Mouse (Mus musculus): ENCODE results near the gene Ccdc187. TPM values are rescaled to one million over a fixed set of nuclear protein-coding genes. Genes with fewer than 3 reads are reported as not detected.

Ccdc187 gene
- polyA plus RNA-seq, 1 experiment, result 0.01 TPM

DNA sequence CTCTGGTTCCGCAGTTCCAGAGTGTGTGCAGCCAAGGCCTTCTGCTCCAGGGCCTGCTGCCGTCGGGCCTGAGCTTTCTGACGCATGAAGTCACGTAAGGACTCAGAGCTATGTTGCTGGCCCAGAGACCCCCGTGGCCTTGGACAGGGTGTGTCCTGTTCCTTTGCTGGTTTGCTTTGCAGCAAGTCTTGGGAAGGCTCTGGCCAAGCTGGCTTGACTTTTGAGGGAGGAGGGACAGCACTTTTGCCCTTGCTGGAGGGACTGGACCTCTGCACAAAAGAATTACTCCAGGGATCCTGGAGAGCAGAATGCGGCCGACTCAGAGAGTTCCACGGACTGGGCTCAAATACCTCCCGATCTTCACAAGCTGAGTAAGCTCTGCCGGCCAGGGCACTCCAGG is 13.8 kb downstream of the Ccdc187 start:
- Histone ChIP-seq H3K4me2 (ENCODE audit: low read depth) (no peak overlapping the region), H3K79me2 (ENCODE audit: control insufficient read depth, insufficient read depth) (no peaks in the 10 kb centered on the region), H3K4me3 (no peak overlapping the region), H3ac (ENCODE audit: control insufficient read depth, insufficient read length) (no peak overlapping the region), H3K27me3 (ENCODE audit: control insufficient read depth, insufficient read depth, insufficient read length) (peaks cover 75% of the 10 kb centered on the region), H3K36me3 (ENCODE audit: control insufficient read depth, insufficient read depth) (no peaks in the 10 kb centered on the region)
- no peak for TF ChIP-seq MYOD1 (IDR thresholded peaks at IDR 0.05; ENCODE audit: control insufficient read depth in 1 of 3, insufficient read length in 2 of 3, low read depth in 2 of 3)
- no peak for TF ChIP-seq TCF12 (IDR thresholded peaks at IDR 0.05; ENCODE audit: insufficient read depth, poor library complexity, severe bottlenecking)

DNA sequence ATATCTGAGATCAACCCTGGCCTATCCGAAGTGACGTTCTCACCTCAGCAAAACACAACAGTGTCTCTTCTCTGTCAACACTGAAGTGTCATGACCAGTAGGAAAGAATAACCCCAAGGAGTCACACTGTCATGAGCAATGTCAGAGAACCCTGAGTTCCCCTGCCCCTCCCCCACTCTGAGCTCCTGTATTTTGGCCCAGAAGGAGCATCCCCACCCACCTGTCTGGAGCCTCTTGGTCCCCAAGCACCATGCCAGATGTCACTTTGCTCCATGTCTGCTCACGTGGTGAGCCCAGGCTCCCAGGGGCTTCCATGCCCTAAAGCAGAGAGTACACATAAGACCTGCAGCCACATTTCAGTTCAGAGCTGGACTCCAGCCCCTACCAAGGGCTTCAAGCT is 14.6 kb downstream of the Ccdc187 start:
- no peaks in the 10 kb centered on the region for H3K36me3 ChIP-seq (ENCODE audit: control insufficient read depth, insufficient read depth)
- no peak overlapping the region for H3K4me2 ChIP-seq (ENCODE audit: low read depth)
- H3K27me3 ChIP-seq (ENCODE audit: control insufficient read depth, insufficient read depth, insufficient read length), result peaks cover 83% of the 10 kb centered on the region
- H3K79me2 ChIP-seq (ENCODE audit: control insufficient read depth, insufficient read depth), result no peaks in the 10 kb centered on the region
- H3ac ChIP-seq (ENCODE audit: control insufficient read depth, insufficient read length), result no peak overlapping the region
- TF ChIP-seq TCF3 (IDR thresholded peaks at IDR 0.05; ENCODE audit: insufficient read length, low read depth), result no peak
- TF ChIP-seq CEBPB (IDR thresholded peaks at IDR 0.05; ENCODE audit: insufficient read depth, poor library complexity, severe bottlenecking), result no peak
- no peak for TF ChIP-seq POLR2A (IDR thresholded peaks at IDR 0.05; ENCODE audit: insufficient read length, low read depth)
- TF ChIP-seq REST (IDR thresholded peaks at IDR 0.05; ENCODE audit: insufficient read depth, insufficient read length), result no peak
- TF ChIP-seq TCF12 (IDR thresholded peaks at IDR 0.05; ENCODE audit: insufficient read depth, poor library complexity, severe bottlenecking), result no peak
- TF ChIP-seq SRF (IDR thresholded peaks at IDR 0.05; ENCODE audit: control insufficient read depth, insufficient read length, low read depth), result no peak
- TF ChIP-seq USF1 (IDR thresholded peaks at IDR 0.05; ENCODE audit: low read depth), result no peak
- TF ChIP-seq POLR2AphosphoS2 (IDR thresholded peaks at IDR 0.05; ENCODE audit: insufficient read length, low read depth), result no peak
- TF ChIP-seq MAX (IDR thresholded peaks at IDR 0.05; ENCODE audit: low read depth), result no peak
- no peak for TF ChIP-seq MYOD1 (IDR thresholded peaks at IDR 0.05; ENCODE audit: control insufficient read depth in 1 of 3, insufficient read length in 2 of 3, low read depth in 2 of 3)
- TF ChIP-seq MYOG (IDR thresholded peaks at IDR 0.05; ENCODE audit: control insufficient read depth in 1 of 3, insufficient read depth in 1 of 3, insufficient read length in 2 of 3, low read depth in 2 of 3), result no peak
- TF ChIP-seq E2F4 (IDR thresholded peaks at IDR 0.05; ENCODE audit: insufficient read depth), result no peak
- H3K4me3 ChIP-seq, result no peak overlapping the region

DNA sequence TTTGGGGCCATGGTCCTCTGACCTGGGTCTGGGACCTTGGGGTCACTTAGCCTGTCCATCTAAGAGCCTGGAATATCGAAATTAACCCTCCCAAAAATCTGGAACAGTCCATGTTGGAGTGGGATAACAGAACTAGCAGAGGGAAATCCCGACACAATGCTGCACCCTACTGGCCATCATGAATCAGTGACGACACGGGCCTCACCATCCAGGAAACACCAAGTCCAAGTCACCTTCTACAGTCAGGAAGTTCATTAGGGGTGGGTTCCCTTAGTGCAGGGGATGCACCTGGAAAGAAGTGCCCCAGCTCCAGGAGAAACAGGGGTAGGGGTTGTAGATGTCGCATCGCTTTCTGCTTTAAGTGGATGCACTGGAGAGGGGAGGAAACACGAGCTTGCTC is 20.7 kb downstream of the Ccdc187 start:
- H3K79me2 ChIP-seq (ENCODE audit: control insufficient read depth, insufficient read depth), result no peaks in the 10 kb centered on the region
- TF ChIP-seq TCF12 (IDR thresholded peaks at IDR 0.05; ENCODE audit: insufficient read depth, poor library complexity, severe bottlenecking), result no peak
- no peak for TF ChIP-seq MAX (IDR thresholded peaks at IDR 0.05; ENCODE audit: low read depth)
- no peak for TF ChIP-seq SRF (IDR thresholded peaks at IDR 0.05; ENCODE audit: control insufficient read depth, insufficient read length, low read depth)
- TF ChIP-seq MYOD1 (IDR thresholded peaks at IDR 0.05; ENCODE audit: control insufficient read depth in 1 of 3, insufficient read length in 2 of 3, low read depth in 2 of 3), result no peak
- TF ChIP-seq E2F4 (IDR thresholded peaks at IDR 0.05; ENCODE audit: insufficient read depth), result no peak
- no peak for TF ChIP-seq MYOG (IDR thresholded peaks at IDR 0.05; ENCODE audit: control insufficient read depth in 1 of 3, insufficient read depth in 1 of 3, insufficient read length in 2 of 3, low read depth in 2 of 3)
- no peak for TF ChIP-seq USF1 (IDR thresholded peaks at IDR 0.05; ENCODE audit: low read depth)
- TF ChIP-seq CEBPB (IDR thresholded peaks at IDR 0.05; ENCODE audit: insufficient read depth, poor library complexity, severe bottlenecking), result no peak
- no peak for TF ChIP-seq POLR2AphosphoS2 (IDR thresholded peaks at IDR 0.05; ENCODE audit: insufficient read length, low read depth)
- no peak for TF ChIP-seq POLR2A (IDR thresholded peaks at IDR 0.05; ENCODE audit: insufficient read length, low read depth)
- no peak for TF ChIP-seq REST (IDR thresholded peaks at IDR 0.05; ENCODE audit: insufficient read depth, insufficient read length)
- no peak for TF ChIP-seq TCF3 (IDR thresholded peaks at IDR 0.05; ENCODE audit: insufficient read length, low read depth)
- H3K27me3 ChIP-seq (ENCODE audit: control insufficient read depth, insufficient read depth, insufficient read length), result peaks cover 37% of the 10 kb centered on the region
- H3K36me3 ChIP-seq (ENCODE audit: control insufficient read depth, insufficient read depth), result no peaks in the 10 kb centered on the region
- H3K4me2 ChIP-seq (ENCODE audit: low read depth), result no peak overlapping the region
- no peak overlapping the region for H3K4me3 ChIP-seq
- H3ac ChIP-seq (ENCODE audit: control insufficient read depth, insufficient read length), result no peak overlapping the region

DNA sequence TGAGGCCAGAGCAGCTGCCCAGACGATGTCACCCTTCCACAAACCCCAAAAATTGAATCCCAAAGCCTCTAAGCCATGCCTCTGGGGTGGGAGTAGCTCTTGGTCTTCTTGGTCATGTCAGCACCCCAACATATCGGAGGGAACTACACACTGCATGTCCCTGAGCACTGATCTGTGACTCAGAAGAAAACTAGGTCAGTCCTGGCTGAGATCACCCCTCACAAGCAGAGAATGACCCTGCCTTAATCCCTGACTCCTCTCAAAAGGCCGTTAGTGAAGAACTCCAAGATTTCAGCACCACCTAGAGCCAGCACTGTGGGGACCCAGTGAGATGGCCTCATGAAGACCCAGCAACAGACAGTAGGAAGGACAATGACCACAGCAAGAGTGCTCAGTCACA is 26.1 kb downstream of the Ccdc187 start:
- no peak overlapping the region for H3K4me2 ChIP-seq (ENCODE audit: low read depth)
- TF ChIP-seq POLR2AphosphoS2 (IDR thresholded peaks at IDR 0.05; ENCODE audit: insufficient read length, low read depth) (no peak), MYOD1 (IDR thresholded peaks at IDR 0.05; ENCODE audit: control insufficient read depth in 1 of 3, insufficient read length in 2 of 3, low read depth in 2 of 3) (no peak), MYOG (IDR thresholded peaks at IDR 0.05; ENCODE audit: control insufficient read depth in 1 of 3, insufficient read depth in 1 of 3, insufficient read length in 2 of 3, low read depth in 2 of 3) (no peak), E2F4 (IDR thresholded peaks at IDR 0.05; ENCODE audit: insufficient read depth) (no peak)
- no peaks in the 10 kb centered on the region for H3K36me3 ChIP-seq (ENCODE audit: control insufficient read depth, insufficient read depth)
- no peaks in the 10 kb centered on the region for H3K79me2 ChIP-seq (ENCODE audit: control insufficient read depth, insufficient read depth)
- no peak overlapping the region for H3ac ChIP-seq (ENCODE audit: control insufficient read depth, insufficient read length)
- peaks cover 41% of the 10 kb centered on the region for H3K27me3 ChIP-seq (ENCODE audit: control insufficient read depth, insufficient read depth, insufficient read length)
- no peak overlapping the region for H3K4me3 ChIP-seq

DNA sequence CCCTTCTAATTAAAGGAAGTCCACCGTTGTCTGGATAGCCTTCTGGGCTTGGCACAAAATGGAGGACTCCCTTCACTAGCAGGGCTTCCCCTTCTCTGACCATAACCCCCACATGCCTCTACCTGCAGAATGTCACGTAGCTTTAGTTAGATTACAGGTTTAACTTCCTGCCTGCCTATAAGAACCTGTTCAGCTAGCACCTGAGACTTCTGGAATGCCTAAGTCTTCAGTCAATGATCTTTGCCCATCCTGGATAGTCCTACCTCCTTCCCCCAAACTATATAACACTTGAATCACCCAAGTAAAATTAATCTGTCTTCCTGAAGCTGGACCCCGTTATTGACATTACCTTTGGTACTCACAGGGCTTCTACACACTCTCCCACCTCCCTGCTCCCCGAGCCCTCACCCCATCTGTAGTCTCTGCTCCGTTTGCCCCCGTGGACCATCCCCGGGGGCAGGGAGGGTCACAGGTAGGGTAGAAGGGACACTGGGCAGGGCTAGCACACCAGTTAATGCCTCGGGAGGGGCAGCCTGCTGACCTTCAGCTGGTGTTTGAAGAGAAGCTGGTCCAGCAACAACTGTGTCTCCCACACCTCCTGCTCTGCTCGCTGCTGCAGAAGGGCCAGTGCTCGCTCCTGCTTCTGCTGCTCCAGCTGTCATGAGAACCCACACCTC is 28.2 kb downstream of the Ccdc187 start:
- Histone ChIP-seq H3K36me3 (ENCODE audit: control insufficient read depth, insufficient read depth) (no peaks in the 10 kb centered on the region), H3K4me2 (ENCODE audit: low read depth) (no peak overlapping the region), H3K79me2 (ENCODE audit: control insufficient read depth, insufficient read depth) (no peaks in the 10 kb centered on the region), H3ac (ENCODE audit: control insufficient read depth, insufficient read length) (no peak overlapping the region), H3K4me3 (no peak overlapping the region), H3K27me3 (ENCODE audit: control insufficient read depth, insufficient read depth, insufficient read length) (peaks cover 33% of the 10 kb centered on the region)
- no peak for TF ChIP-seq REST (IDR thresholded peaks at IDR 0.05; ENCODE audit: insufficient read depth, insufficient read length)
- TF ChIP-seq SRF (IDR thresholded peaks at IDR 0.05; ENCODE audit: control insufficient read depth, insufficient read length, low read depth), result no peak
- TF ChIP-seq E2F4 (IDR thresholded peaks at IDR 0.05; ENCODE audit: insufficient read depth), result no peak
- TF ChIP-seq MYOG (IDR thresholded peaks at IDR 0.05; ENCODE audit: control insufficient read depth in 1 of 3, insufficient read depth in 1 of 3, insufficient read length in 2 of 3, low read depth in 2 of 3), result no peak
- TF ChIP-seq CEBPB (IDR thresholded peaks at IDR 0.05; ENCODE audit: insufficient read depth, poor library complexity, severe bottlenecking), result no peak
- no peak for TF ChIP-seq POLR2A (IDR thresholded peaks at IDR 0.05; ENCODE audit: insufficient read length, low read depth)
- TF ChIP-seq TCF12 (IDR thresholded peaks at IDR 0.05; ENCODE audit: insufficient read depth, poor library complexity, severe bottlenecking), result no peak
- no peak for TF ChIP-seq USF1 (IDR thresholded peaks at IDR 0.05; ENCODE audit: low read depth)
- no peak for TF ChIP-seq MYOD1 (IDR thresholded peaks at IDR 0.05; ENCODE audit: control insufficient read depth in 1 of 3, insufficient read length in 2 of 3, low read depth in 2 of 3)
- no peak for TF ChIP-seq POLR2AphosphoS2 (IDR thresholded peaks at IDR 0.05; ENCODE audit: insufficient read length, low read depth)
- no peak for TF ChIP-seq MAX (IDR thresholded peaks at IDR 0.05; ENCODE audit: low read depth)
- no peak for TF ChIP-seq TCF3 (IDR thresholded peaks at IDR 0.05; ENCODE audit: insufficient read length, low read depth)
